Mouse (Mus musculus) stomach, postnatal 0 days (tissue): Measurements from ENCODE around the gene Arhgef3.

Experiments
- CTCF ChIP-seq: IDR thresholded peaks from 2 replicates; pipeline ENCODE4 v1.5.1; 2016; ENCODE audit warnings: antibody characterized with exemption, low read depth, mild to moderate bottlenecking, moderate library complexity
- EP300 ChIP-seq: optimal IDR thresholded peaks from 2 replicates; pipeline ENCODE3; 2016; ENCODE audit warnings: antibody characterized with exemption

DNA sequence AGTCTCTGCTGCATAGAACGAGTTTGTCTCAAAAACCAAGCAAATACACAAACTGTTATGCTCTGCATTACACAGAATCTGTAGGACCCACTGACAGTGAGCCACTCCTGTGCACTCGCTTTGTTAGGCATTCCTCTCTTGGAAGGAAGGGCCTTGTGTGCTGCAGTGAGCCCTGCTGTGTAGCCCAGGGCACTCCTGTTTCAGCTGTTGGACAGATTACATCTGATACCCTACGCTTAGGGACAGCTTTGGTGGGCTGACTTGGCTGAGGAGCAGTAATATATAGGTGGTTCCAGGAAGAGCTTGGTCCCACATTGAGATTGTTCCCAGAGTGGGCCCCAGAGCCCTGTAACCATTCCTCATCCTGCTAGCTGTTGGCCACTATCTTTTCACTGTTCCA is 43.4 kb downstream of the Arhgef3 start:
- no peak for TF ChIP-seq CTCF
- TF ChIP-seq EP300, result no peak
